Mouse (Mus musculus) heart, embryonic 10.5 days (tissue): ENCODE measurements around the gene Rpl6. TPM values are rescaled to one million over a fixed set of nuclear protein-coding genes. Genes with fewer than 3 reads are reported as not detected.
"Not testable (repeated sequence)": the region's sequence is repeated elsewhere in the genome, so short reads cannot be mapped to it uniquely, and the experiment has no call there.

Source experiments
- DNase-seq: peaks from one replicate; pipeline ENCODE4 v3.0.0-alpha.2; 2017; ENCODE audit warnings: low spot score
- H3K27ac ChIP-seq: fragments of 300-500 bp; sonication (generic); 2 replicates; pipeline ENCODE4 v1.5.1; 2016; ENCODE audit warnings: mild to moderate bottlenecking
- H3K27me3 ChIP-seq: fragments of 300-500 bp; sonication (generic); 2 replicates; pipeline ENCODE4 v1.6.1; 2016; ENCODE audit warnings: mild to moderate bottlenecking; ENCODE audit not compliant: poor library complexity, insufficient read depth, severe bottlenecking
- H3K36me3 ChIP-seq: fragments of 300-500 bp; sonication (generic); 2 replicates; pipeline ENCODE4 v1.6.1; 2016; ENCODE audit warnings: mild to moderate bottlenecking, moderate library complexity
- H3K4me1 ChIP-seq: fragments of 300-500 bp; sonication (generic); 2 replicates; pipeline ENCODE4 v1.6.1; 2016; ENCODE audit warnings: mild to moderate bottlenecking
- H3K4me3 ChIP-seq: fragments of 300-500 bp; sonication (generic); 2 replicates; pipeline ENCODE4 v1.5.1; 2016; ENCODE audit warnings: mild to moderate bottlenecking, moderate library complexity
- H3K9me3 ChIP-seq: fragments of 300-500 bp; sonication (generic); 2 replicates; pipeline ENCODE4 v1.6.1; 2016; ENCODE audit warnings: mild to moderate bottlenecking, moderate library complexity
- WGBS: fragments of 180-500 bp; shearing (Covaris S2); methylation state at CpG from one replicate; pipeline ENCODE4 v1.1.7; 2016; 5-methylcytosine and 5-hydroxymethylcytosine counted together
- polyA plus RNA-seq: library from polyadenylated mRNA; unstranded; fragments of >200 nt; fragmentation: Nextera tagmentation; extraction: Ambion mirVana; gene quantifications from 2 replicates; pipeline ENCODE4 v1.2.1, GENCODE M21; 2016

Rpl6 gene
- polyA plus RNA-seq, 1 experiment from 2014 or later, result 580 TPM

DNA sequence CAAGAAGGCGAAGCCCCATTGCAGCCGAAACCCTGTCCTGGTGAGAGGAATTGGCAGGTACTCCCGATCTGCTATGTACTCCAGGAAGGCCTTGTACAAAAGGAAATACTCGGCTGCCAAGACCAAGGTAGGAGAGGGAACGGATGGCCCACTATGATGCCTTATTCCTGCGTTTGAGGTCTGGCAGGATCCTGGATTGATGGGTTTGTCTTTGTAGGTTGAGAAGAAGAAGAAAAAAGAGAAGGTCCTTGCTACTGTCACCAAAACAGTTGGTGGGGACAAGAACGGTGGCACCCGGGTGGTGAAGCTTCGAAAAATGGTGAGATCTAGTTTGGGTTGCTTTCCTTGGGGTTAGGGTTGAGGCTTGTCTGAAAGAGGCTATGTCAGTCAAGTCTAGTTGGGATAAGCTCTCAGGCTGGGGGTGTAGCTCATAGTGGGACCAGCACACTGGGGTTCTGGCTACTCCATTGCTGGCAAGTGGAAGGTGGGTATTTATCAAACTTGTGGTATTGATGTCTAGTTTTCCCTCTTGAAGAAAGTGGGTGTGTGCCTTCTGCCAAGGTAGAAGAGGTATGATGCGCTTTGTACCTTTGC lies 1.4 kb downstream of the Rpl6 start:
- H3K27me3 ChIP-seq, H3K9me3 ChIP-seq: not testable (repeated sequence)
- Histone ChIP-seq H3K27ac (peak overlapping the region; percentile 42; the same call in 1 of the 2 replicates), H3K4me3 (peak overlapping the region; percentile 89), H3K36me3 (peaks cover 51% of the 10 kb centered on the region), H3K4me1 (peaks cover 22% of the 10 kb centered on the region)
- 70% methylated on average over 9 of the region's 10 CpGs for WGBS
- peak; percentile 73 for DNase-seq

- Histone ChIP-seq H3K9me3 (no peaks in the 10 kb centered on the region), H3K4me1 (peaks cover 22% of the 10 kb centered on the region), H3K36me3 (peaks cover 60% of the 10 kb centered on the region), H3K4me3 (peak overlapping the region; percentile 89), H3K27me3 (no peaks in the 10 kb centered on the region), H3K27ac (no peak overlapping the region)
- peak; percentile 72 for DNase-seq
- WGBS, result 84% methylated on average over 9 of the region's 9 CpGs
Measured at GRCm38 (mm10) chr5:121206540-121206939, 2.3 kb downstream of the Rpl6 start.

- H3K4me1 ChIP-seq, result peaks cover 22% of the 10 kb centered on the region
- peaks cover 64% of the 10 kb centered on the region for H3K36me3 ChIP-seq
- WGBS, result 80% methylated on average over 3 of the region's 3 CpGs
- DNase-seq, result no peak
- H3K27me3 ChIP-seq, result no peaks in the 10 kb centered on the region
- H3K9me3 ChIP-seq, result no peaks in the 10 kb centered on the region
- H3K27ac ChIP-seq, result no peak overlapping the region
- peak overlapping the region; percentile 89; the same call in 1 of the 2 replicates for H3K4me3 ChIP-seq
Measured at GRCm38 (mm10) chr5:121206984-121207383, 2.7 kb downstream of the Rpl6 start.

GRCm38 (mm10) chr5:121209755-121210600 lies 5.7 kb downstream of the Rpl6 start:
- Histone ChIP-seq H3K4me1 (peaks cover 22% of the 10 kb centered on the region), H3K4me3 (no peak overlapping the region), H3K27me3 (no peaks in the 10 kb centered on the region), H3K36me3 (peaks cover 76% of the 10 kb centered on the region), H3K9me3 (no peaks in the 10 kb centered on the region), H3K27ac (no peak overlapping the region)
- 93% methylated on average over 9 of the region's 9 CpGs for WGBS
- DNase-seq, result no peak

- no peak overlapping the region for H3K27ac ChIP-seq
Measured at GRCm38 (mm10) chr5:121210601-121210924, 6.3 kb downstream of the Rpl6 start.

GRCm38 (mm10) chr5:121212108-121212507 lies 7.8 kb downstream of the Rpl6 start:
- DNase-seq, result no peak
- Histone ChIP-seq H3K4me1 (peaks cover 10% of the 10 kb centered on the region; the same call in 1 of the 2 replicates), H3K36me3 (peaks cover 59% of the 10 kb centered on the region), H3K27me3 (no peaks in the 10 kb centered on the region), H3K9me3 (no peaks in the 10 kb centered on the region), H3K4me3 (no peak overlapping the region), H3K27ac (no peak overlapping the region)
- WGBS, result 89% methylated on average over 6 of the region's 6 CpGs

More at GRCm38 (mm10) chr5:121210601-121210924, 6.3 kb downstream of the Rpl6 start:
- no peaks in the 10 kb centered on the region for H3K27me3 ChIP-seq
- H3K4me3 ChIP-seq, result no peak overlapping the region
- H3K4me1 ChIP-seq, result peaks cover 21% of the 10 kb centered on the region
- no peaks in the 10 kb centered on the region for H3K9me3 ChIP-seq
- WGBS, result 92% methylated on average over 1 of the region's 1 CpGs
- H3K36me3 ChIP-seq, result peaks cover 75% of the 10 kb centered on the region
- no peak for DNase-seq

GRCm38 (mm10) chr5:121214707-121215106 lies 10.4 kb downstream of the Rpl6 start:
- no peaks in the 10 kb centered on the region for H3K27me3 ChIP-seq
- 53% methylated on average over 7 of the region's 7 CpGs for WGBS
- H3K4me3 ChIP-seq, result no peak overlapping the region
- no peak overlapping the region for H3K27ac ChIP-seq
- peaks cover 5% of the 10 kb centered on the region; the same call in 1 of the 2 replicates for H3K4me1 ChIP-seq
- no peak for DNase-seq
- no peaks in the 10 kb centered on the region for H3K9me3 ChIP-seq
- H3K36me3 ChIP-seq, result peaks cover 33% of the 10 kb centered on the region

GRCm38 (mm10) chr5:121215380-121216125 lies 11.3 kb downstream of the Rpl6 start:
- peaks cover 8% of the 10 kb centered on the region; the same call in 1 of the 2 replicates for H3K4me1 ChIP-seq
- no peak overlapping the region for H3K27ac ChIP-seq
- WGBS, result 46% methylated on average over 13 of the region's 13 CpGs
- H3K27me3 ChIP-seq, result no peaks in the 10 kb centered on the region
- no peaks in the 10 kb centered on the region for H3K9me3 ChIP-seq
- DNase-seq, result peak; percentile 81
- no peak overlapping the region for H3K4me3 ChIP-seq
- peaks cover 26% of the 10 kb centered on the region for H3K36me3 ChIP-seq

DNA sequence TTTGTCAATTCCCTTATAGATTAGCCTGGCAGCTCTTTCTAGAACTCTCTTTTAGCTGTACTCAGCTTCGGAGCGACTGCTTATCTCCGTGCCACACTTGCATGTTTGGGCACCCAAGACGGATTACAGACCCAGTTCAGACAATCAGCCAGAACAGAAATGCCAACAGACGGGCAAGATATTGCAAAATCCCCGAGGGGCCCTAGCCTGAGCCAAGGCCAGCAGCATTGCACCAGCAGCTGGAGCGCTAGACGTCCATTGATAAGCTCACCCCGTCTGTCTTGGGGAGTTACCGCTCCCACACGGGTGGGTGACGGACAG lies 11.8 kb downstream of the Rpl6 start:
- DNase-seq, result peak; percentile 77
- Histone ChIP-seq H3K4me1 (peaks cover 10% of the 10 kb centered on the region), H3K36me3 (peaks cover 20% of the 10 kb centered on the region), H3K4me3 (no peak overlapping the region), H3K9me3 (no peaks in the 10 kb centered on the region), H3K27ac (no peak overlapping the region), H3K27me3 (no peaks in the 10 kb centered on the region)
- WGBS, result 52% methylated on average over 12 of the region's 12 CpGs

- not testable (repeated sequence) for H3K27ac ChIP-seq
Measured at GRCm38 (mm10) chr5:121216584-121217312, 12.5 kb downstream of the Rpl6 start.

DNA sequence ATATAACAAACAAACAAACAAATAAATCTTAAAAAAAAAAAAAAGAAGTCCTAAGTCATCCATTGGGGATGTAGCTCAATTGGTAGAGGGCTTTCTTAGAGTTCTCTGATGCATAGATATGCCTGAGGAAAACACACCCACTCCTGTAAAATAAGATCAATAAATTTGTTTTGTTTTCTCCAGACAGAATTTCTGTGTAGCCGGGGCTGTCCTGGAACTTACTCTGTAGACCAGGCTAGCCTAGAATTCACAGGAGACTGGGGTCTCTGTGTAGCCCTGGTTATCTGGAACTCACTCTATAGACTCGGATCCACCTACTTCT lies 13.0 kb downstream of the Rpl6 start:
- DNase-seq, result no peak
- Histone ChIP-seq H3K27me3 (no peaks in the 10 kb centered on the region), H3K9me3 (no peaks in the 10 kb centered on the region), H3K27ac (no peak overlapping the region), H3K4me3 (no peak overlapping the region), H3K4me1 (peaks cover 15% of the 10 kb centered on the region), H3K36me3 (peaks cover 9% of the 10 kb centered on the region)
- WGBS, result 78% methylated on average over 2 of the region's 2 CpGs

More at GRCm38 (mm10) chr5:121216584-121217312, 12.5 kb downstream of the Rpl6 start:
- Histone ChIP-seq H3K36me3 (peaks cover 14% of the 10 kb centered on the region), H3K4me1 (peaks cover 15% of the 10 kb centered on the region)
- WGBS, result 84% methylated on average over 9 of the region's 9 CpGs
- H3K9me3 ChIP-seq, H3K4me3 ChIP-seq, DNase-seq, H3K27me3 ChIP-seq: not testable (repeated sequence)

GRCm38 (mm10) chr5:121219190-121219589 lies 14.9 kb downstream of the Rpl6 start:
- WGBS, result 86% methylated on average over 1 of the region's 1 CpGs
- DNase-seq, result no peak

More at GRCm38 (mm10) chr5:121219190-121219589, 14.9 kb downstream of the Rpl6 start:
- Histone ChIP-seq H3K9me3 (no peaks in the 10 kb centered on the region), H3K27ac (no peak overlapping the region), H3K36me3 (no peaks in the 10 kb centered on the region), H3K4me1 (peaks cover 15% of the 10 kb centered on the region), H3K4me3 (no peak overlapping the region), H3K27me3 (no peaks in the 10 kb centered on the region)
